Mouse (Mus musculus): ENCODE measurements at regions not wholly inside any gene's neighbourhood (a gene's known extent, or its start where the extent isn't known, plus 50 kb on each side); places are given as distances from the start of the nearest gene placed in this dataset.

- no peak for DNase-seq (ENCODE audit: extremely low spot score, low spot score)
Observed at GRCm38 (mm10) chr13:107644705-107645104, 399.5 kb upstream of the Smim15 start.

GRCm38 (mm10) chr13:107641926-107642657 lies 402.2 kb upstream of the Smim15 start:
- peak; percentile 32 for DNase-seq (ENCODE audit: extremely low spot score, low spot score)

- DNase-seq (ENCODE audit: extremely low spot score, low spot score), result no peak
Observed at GRCm38 (mm10) chr13:107639620-107640019, 404.6 kb upstream of the Smim15 start.

- no peak for DNase-seq (ENCODE audit: extremely low spot score, low spot score)
Observed at GRCm38 (mm10) chr13:107637269-107637668, 407.0 kb upstream of the Smim15 start.

- DNase-seq (ENCODE audit: extremely low spot score, low spot score), result no peak
Observed at GRCm38 (mm10) chr13:107635114-107635513, 409.1 kb upstream of the Smim15 start.

- DNase-seq (ENCODE audit: extremely low spot score, low spot score), result no peak
Observed at GRCm38 (mm10) chr13:107627073-107627472, 417.2 kb upstream of the Smim15 start.

- no peak for DNase-seq (ENCODE audit: extremely low spot score, low spot score)
Observed at GRCm38 (mm10) chr13:107626670-107627069, 417.6 kb upstream of the Smim15 start.

- no peak for DNase-seq (ENCODE audit: extremely low spot score, low spot score)
Observed at GRCm38 (mm10) chr13:107621337-107621736, 422.9 kb upstream of the Smim15 start.

- no peak for DNase-seq (ENCODE audit: extremely low spot score, low spot score)
Observed at GRCm38 (mm10) chr13:107620887-107621286, 423.4 kb upstream of the Smim15 start.

GRCm38 (mm10) chr13:107620210-107620609 lies 424.0 kb upstream of the Smim15 start:
- peak; percentile 65 for DNase-seq (ENCODE audit: extremely low spot score, low spot score)

GRCm38 (mm10) chr13:107619430-107619927 lies 424.8 kb upstream of the Smim15 start:
- peak; percentile 46 for DNase-seq (ENCODE audit: extremely low spot score, low spot score)

- DNase-seq (ENCODE audit: extremely low spot score, low spot score), result peak; percentile 36
Observed at GRCm38 (mm10) chr13:107618796-107619429, 425.3 kb upstream of the Smim15 start.

- DNase-seq (ENCODE audit: extremely low spot score, low spot score), result no peak
Observed at GRCm38 (mm10) chr13:107618369-107618771, 425.9 kb upstream of the Smim15 start.

- no peak for DNase-seq (ENCODE audit: extremely low spot score, low spot score)
Observed at GRCm38 (mm10) chr13:107617582-107617981, 426.7 kb upstream of the Smim15 start.

- no peak for DNase-seq (ENCODE audit: extremely low spot score, low spot score)
Observed at GRCm38 (mm10) chr13:107616775-107617174, 427.5 kb upstream of the Smim15 start.

- no peak for DNase-seq (ENCODE audit: extremely low spot score, low spot score)
Observed at GRCm38 (mm10) chr13:107608996-107609503, 435.2 kb upstream of the Smim15 start.

GRCm38 (mm10) chr13:107607294-107607693 lies 437.0 kb upstream of the Smim15 start:
- no peak for DNase-seq (ENCODE audit: extremely low spot score, low spot score)

- DNase-seq (ENCODE audit: extremely low spot score, low spot score), result no peak
Observed at GRCm38 (mm10) chr13:107602149-107602548, 442.1 kb upstream of the Smim15 start.

GRCm38 (mm10) chr13:107601132-107601439 lies 443.2 kb upstream of the Smim15 start:
- DNase-seq (ENCODE audit: extremely low spot score, low spot score), result no peak

GRCm38 (mm10) chr13:107600331-107601131 lies 443.7 kb upstream of the Smim15 start:
- peak; percentile 49 for DNase-seq (ENCODE audit: extremely low spot score, low spot score)

- no peak for DNase-seq (ENCODE audit: extremely low spot score, low spot score)
Observed at GRCm38 (mm10) chr13:107599094-107599644, 445.1 kb upstream of the Smim15 start.

GRCm38 (mm10) chr13:107598391-107598790 lies 445.9 kb upstream of the Smim15 start:
- DNase-seq (ENCODE audit: extremely low spot score, low spot score), result peak; percentile 37

All from neural tube, embryonic 10.5 days (tissue).